Mouse (Mus musculus): ENCODE results near the gene Defb46. TPM values are rescaled to one million over a fixed set of nuclear protein-coding genes. Genes with fewer than 3 reads are reported as not detected.

The Defb46 gene
- polyA plus RNA-seq (2015; fragmentation: Nextera tagmentation; extraction: Ambion mirVana), result not detected in 2 replicates

DNA sequence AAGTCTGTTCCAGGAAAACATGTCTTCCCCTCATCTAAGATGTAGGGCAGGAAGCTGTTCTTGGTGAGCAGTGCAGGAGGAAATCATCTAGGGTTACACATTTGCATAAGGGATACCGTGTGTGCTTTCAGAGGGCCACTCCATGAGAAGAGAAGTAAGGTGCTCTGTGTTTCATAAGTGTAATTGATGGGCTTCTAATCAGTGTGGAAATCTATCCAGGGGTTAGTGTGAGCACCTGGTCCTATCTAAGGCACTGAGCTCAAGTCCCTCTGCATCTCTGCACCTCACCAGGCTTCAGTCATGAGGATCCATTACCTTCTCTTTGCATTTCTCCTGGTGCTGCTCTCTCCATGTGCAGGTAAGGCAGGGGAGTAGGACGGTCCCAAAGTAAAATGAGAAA is at the start of gene Defb46:
Gene Defb46 (plus strand): TSS at position 301 of the 400 bp plus-strand sequence.
- no peaks in the 10 kb centered on the region for H3K36me3 ChIP-seq (ENCODE audit: insufficient read depth, low read length)
- H3K9ac ChIP-seq (ENCODE audit: low read depth, low read length), result no peak within 1 kb of the TSS
- no peaks in the 10 kb centered on the region for H3K27me3 ChIP-seq (ENCODE audit: insufficient read depth, low read length)
- ATAC-seq (replicated peaks; ENCODE audit: low FRiP score, low read depth) (no peak), DNase-seq (ENCODE audit: low spot score) (no peak)
- no peak within 1 kb of the TSS for H3K4me2 ChIP-seq (ENCODE audit: low read length)
- H3K27ac ChIP-seq, result no peak within 1 kb of the TSS
- no peak for TF ChIP-seq CTCF (IDR thresholded peaks at IDR 0.05; ENCODE audit: low read depth)
- H3K4me3 ChIP-seq (replicated peaks; ENCODE audit: low read depth, low read length), result no peak within 1 kb of the TSS
- no peaks in the 10 kb centered on the region for H3K4me1 ChIP-seq (replicated peaks; ENCODE audit: insufficient read depth, low read length)
- no peaks in the 10 kb centered on the region for H3K9me3 ChIP-seq (replicated peaks; ENCODE audit: low read length)
- 58% methylated on average over 2 of the region's 2 CpGs for WGBS

DNA sequence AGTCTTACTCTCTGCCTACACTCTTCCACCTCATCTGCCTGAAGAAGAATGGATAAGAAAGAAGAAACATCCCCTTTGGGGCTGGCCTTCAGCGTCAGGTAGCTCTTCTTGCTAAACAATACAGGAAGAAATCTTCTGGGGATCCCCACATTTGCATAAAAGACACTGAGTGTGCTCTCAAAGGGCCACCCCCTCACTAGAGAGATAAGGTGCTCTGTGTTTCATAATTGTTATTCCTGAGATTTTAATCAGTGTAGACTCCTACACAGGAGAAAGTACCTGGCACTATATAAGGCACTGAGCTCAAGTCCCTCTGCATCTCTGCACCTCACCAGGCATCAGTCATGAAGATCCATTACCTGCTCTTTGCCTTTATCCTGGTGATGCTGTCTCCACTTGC is 14.6 kb upstream of the Defb46 start, which contains the start of gene Defb6:
Gene Defb6 (plus strand): TSS at position 318 of the 400 bp plus-strand sequence.
- Histone ChIP-seq H3K36me3 (ENCODE audit: insufficient read depth, low read length) (no peaks in the 10 kb centered on the region), H3K4me1 (replicated peaks; ENCODE audit: insufficient read depth, low read length) (no peaks in the 10 kb centered on the region), H3K27me3 (ENCODE audit: insufficient read depth, low read length) (no peaks in the 10 kb centered on the region), H3K4me3 (replicated peaks; ENCODE audit: low read depth, low read length) (no peak within 1 kb of the TSS), H3K4me2 (ENCODE audit: low read length) (no peak within 1 kb of the TSS), H3K9ac (ENCODE audit: low read depth, low read length) (no peak within 1 kb of the TSS), H3K9me3 (replicated peaks; ENCODE audit: low read length) (no peaks in the 10 kb centered on the region), H3K27ac (no peak within 1 kb of the TSS)
- no peak for TF ChIP-seq CTCF (IDR thresholded peaks at IDR 0.05; ENCODE audit: low read depth)
- 56% methylated on average over 1 of the region's 1 CpGs for WGBS
- ATAC-seq (replicated peaks; ENCODE audit: low FRiP score, low read depth), result no peak
- no peak for DNase-seq (ENCODE audit: low spot score)

DNA sequence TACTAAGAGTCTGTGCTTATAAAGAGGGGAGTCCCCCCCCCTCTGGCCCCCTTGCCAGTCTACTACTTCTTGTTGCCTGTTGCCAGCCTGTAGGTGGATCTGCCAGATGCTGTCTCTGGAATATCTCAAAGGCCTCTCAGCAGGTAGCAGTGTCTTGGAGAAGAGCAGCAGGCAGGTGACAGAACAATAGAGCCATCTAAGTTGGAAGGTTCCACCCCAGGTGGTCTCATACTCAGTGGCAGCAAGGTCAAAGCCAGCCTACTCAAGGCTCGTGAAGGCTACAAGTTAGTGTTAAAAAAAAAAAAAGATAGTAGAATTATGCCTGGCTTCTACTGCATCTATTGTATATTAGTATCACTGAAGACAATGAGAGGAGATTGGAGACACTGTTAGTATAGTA is 1.6 kb upstream of the Defb46 start:
- H3K9ac ChIP-seq (ENCODE audit: low read depth, low read length), result no peak overlapping the region
- no peak overlapping the region for H3K4me3 ChIP-seq (replicated peaks; ENCODE audit: low read depth, low read length)
- no peak overlapping the region for H3K27ac ChIP-seq
- H3K4me2 ChIP-seq (ENCODE audit: low read length), result no peak overlapping the region
- no peaks in the 10 kb centered on the region for H3K4me1 ChIP-seq (replicated peaks; ENCODE audit: insufficient read depth, low read length)
- no peaks in the 10 kb centered on the region for H3K27me3 ChIP-seq (ENCODE audit: insufficient read depth, low read length)
- ATAC-seq (replicated peaks; ENCODE audit: low FRiP score, low read depth) (no peak), DNase-seq (ENCODE audit: low spot score) (no peak)
- H3K9me3 ChIP-seq (replicated peaks; ENCODE audit: low read length), result no peaks in the 10 kb centered on the region
- no peak for TF ChIP-seq CTCF (IDR thresholded peaks at IDR 0.05; ENCODE audit: low read depth)
- 71% methylated on average over 1 of the region's 1 CpGs for WGBS
- no peaks in the 10 kb centered on the region for H3K36me3 ChIP-seq (ENCODE audit: insufficient read depth, low read length)

DNA sequence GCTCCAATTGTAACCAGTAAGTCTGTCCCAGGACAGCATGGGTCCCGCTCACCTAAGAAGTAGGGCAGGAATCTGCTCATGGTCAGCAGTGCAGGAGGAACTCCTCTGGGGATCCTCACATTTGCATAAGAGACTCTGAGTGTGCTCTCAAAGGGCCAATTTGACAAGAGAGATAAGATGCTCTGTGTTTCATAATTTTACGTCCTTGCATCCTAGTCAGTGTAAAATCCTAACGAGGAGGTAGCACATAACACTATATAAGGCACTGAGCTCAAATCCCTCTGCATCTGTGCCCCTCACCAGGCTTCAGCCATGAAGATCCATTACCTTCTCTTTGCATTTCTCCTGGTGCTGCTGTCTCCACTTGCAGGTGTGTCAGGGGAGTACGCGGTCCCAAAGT is 7.6 kb downstream of the Defb46 start, which contains the start of gene Defb5:
Gene Defb5 (plus strand): TSS at position 301 of the 400 bp plus-strand sequence.
- no peaks in the 10 kb centered on the region for H3K27me3 ChIP-seq (ENCODE audit: insufficient read depth, low read length)
- no peak within 1 kb of the TSS for H3K4me2 ChIP-seq (ENCODE audit: low read length)
- H3K4me1 ChIP-seq (replicated peaks; ENCODE audit: insufficient read depth, low read length), result no peaks in the 10 kb centered on the region
- no peak within 1 kb of the TSS for H3K9ac ChIP-seq (ENCODE audit: low read depth, low read length)
- no peak for ATAC-seq (replicated peaks; ENCODE audit: low FRiP score, low read depth)
- WGBS, result 96% methylated on average over 5 of the region's 5 CpGs
- no peaks in the 10 kb centered on the region for H3K9me3 ChIP-seq (replicated peaks; ENCODE audit: low read length)
- H3K36me3 ChIP-seq (ENCODE audit: insufficient read depth, low read length), result no peaks in the 10 kb centered on the region
- H3K4me3 ChIP-seq (replicated peaks; ENCODE audit: low read depth, low read length), result no peak within 1 kb of the TSS
- no peak for TF ChIP-seq CTCF (IDR thresholded peaks at IDR 0.05; ENCODE audit: low read depth)
- no peak within 1 kb of the TSS for H3K27ac ChIP-seq
- no peak for DNase-seq (ENCODE audit: low spot score)

DNA sequence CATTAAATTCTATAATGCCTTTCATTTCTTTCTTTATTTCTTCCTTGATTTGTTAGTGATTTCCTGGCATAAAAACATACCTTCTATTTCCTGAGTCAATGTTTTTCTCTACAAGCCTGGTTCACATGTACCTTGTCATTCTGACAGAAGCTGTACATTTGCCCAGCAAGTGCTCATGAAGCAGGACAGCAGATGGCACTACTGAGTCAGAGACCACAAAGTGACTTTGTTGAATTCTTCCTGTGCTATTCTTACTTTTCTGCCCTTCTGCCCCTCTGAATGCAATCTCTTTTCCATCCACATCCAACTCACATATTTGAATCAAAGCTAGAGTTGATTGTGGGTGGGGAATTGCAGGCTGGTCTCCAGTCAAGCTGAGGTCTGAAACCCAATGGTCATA is 18.4 kb downstream of the Defb46 start:
- no peak overlapping the region for H3K4me3 ChIP-seq (replicated peaks; ENCODE audit: low read depth, low read length)
- H3K4me1 ChIP-seq (replicated peaks; ENCODE audit: insufficient read depth, low read length), result no peaks in the 10 kb centered on the region
- H3K9ac ChIP-seq (ENCODE audit: low read depth, low read length), result no peak overlapping the region
- no peak for ATAC-seq (replicated peaks; ENCODE audit: low FRiP score, low read depth)
- H3K36me3 ChIP-seq (ENCODE audit: insufficient read depth, low read length), result no peaks in the 10 kb centered on the region
- no peak overlapping the region for H3K4me2 ChIP-seq (ENCODE audit: low read length)
- TF ChIP-seq CTCF (IDR thresholded peaks at IDR 0.05; ENCODE audit: low read depth), result no peak
- no peak for DNase-seq (ENCODE audit: low spot score)
- H3K27me3 ChIP-seq (ENCODE audit: insufficient read depth, low read length), result no peaks in the 10 kb centered on the region
- H3K27ac ChIP-seq, result no peak overlapping the region
- H3K9me3 ChIP-seq (replicated peaks; ENCODE audit: low read length), result no peaks in the 10 kb centered on the region

DNA sequence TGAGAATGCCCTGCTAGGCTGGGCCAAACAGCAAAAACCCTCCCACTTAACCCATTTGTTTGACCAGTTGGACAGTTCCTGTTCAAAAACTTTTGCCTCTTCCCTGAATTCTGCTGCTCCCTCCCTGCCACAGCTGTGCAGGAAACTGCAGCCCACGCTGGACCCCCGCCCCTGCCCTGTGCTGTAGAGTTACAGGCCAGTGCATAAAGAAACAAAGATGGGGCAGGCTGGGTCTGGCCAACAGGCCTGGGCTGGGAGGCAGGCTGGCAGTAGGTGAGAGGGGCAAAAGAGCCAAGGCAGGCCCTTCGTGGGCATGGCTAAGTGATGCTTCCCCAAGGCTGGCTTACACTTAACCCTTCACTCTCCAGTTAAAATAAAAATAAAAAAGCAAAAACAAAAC is 20.0 kb downstream of the Defb46 start:
- Histone ChIP-seq H3K4me2 (ENCODE audit: low read length) (no peak overlapping the region), H3K9ac (ENCODE audit: low read depth, low read length) (no peak overlapping the region), H3K27ac (no peak overlapping the region), H3K4me1 (replicated peaks; ENCODE audit: insufficient read depth, low read length) (no peaks in the 10 kb centered on the region), H3K27me3 (ENCODE audit: insufficient read depth, low read length) (no peaks in the 10 kb centered on the region), H3K9me3 (replicated peaks; ENCODE audit: low read length) (no peaks in the 10 kb centered on the region), H3K4me3 (replicated peaks; ENCODE audit: low read depth, low read length) (no peak overlapping the region), H3K36me3 (ENCODE audit: insufficient read depth, low read length) (no peaks in the 10 kb centered on the region)
- peak; percentile 82 for ATAC-seq (replicated peaks; ENCODE audit: low FRiP score, low read depth)
- DNase-seq (ENCODE audit: low spot score), result peak; percentile 34
- no peak for TF ChIP-seq CTCF (IDR thresholded peaks at IDR 0.05; ENCODE audit: low read depth)
- WGBS, result 23% methylated on average over 3 of the region's 3 CpGs

Other genes with a start within 250 kb of the Defb46 start
- gene Defb37, start 248.9 kb upstream of the Defb46 start, polyA plus RNA-seq (2015; fragmentation: Nextera tagmentation; extraction: Ambion mirVana), result not detected in 2 replicates
- not detected in 2 replicates for gene Defb38, start 213.3 kb upstream of the Defb46 start, polyA plus RNA-seq (2015; fragmentation: Nextera tagmentation; extraction: Ambion mirVana)
- not detected in 2 replicates for gene Defb39, start 175.1 kb upstream of the Defb46 start, polyA plus RNA-seq (2015; fragmentation: Nextera tagmentation; extraction: Ambion mirVana)
- 0.16 and 0.23 TPM in 2 replicates for gene Defb12, start 125.1 kb upstream of the Defb46 start, polyA plus RNA-seq (2015; fragmentation: Nextera tagmentation; extraction: Ambion mirVana)
- not detected in 2 replicates for gene Defb34, start 116.2 kb upstream of the Defb46 start, polyA plus RNA-seq (2015; fragmentation: Nextera tagmentation; extraction: Ambion mirVana)
- 0.24 TPM in 1 of 2 replicates, not detected in the other for gene Gm45826, start 99.1 kb upstream of the Defb46 start, polyA plus RNA-seq (2015; fragmentation: Nextera tagmentation; extraction: Ambion mirVana)
- not detected in 2 replicates for gene Defb14, start 45.6 kb upstream of the Defb46 start, polyA plus RNA-seq (2015; fragmentation: Nextera tagmentation; extraction: Ambion mirVana)
- gene Defb4, start 41.2 kb upstream of the Defb46 start, polyA plus RNA-seq (2015; fragmentation: Nextera tagmentation; extraction: Ambion mirVana), result not detected in 2 replicates
- not detected in 2 replicates for gene Defb6, start 14.4 kb upstream of the Defb46 start, polyA plus RNA-seq (2015; fragmentation: Nextera tagmentation; extraction: Ambion mirVana)
- gene Defb5, start 7.7 kb downstream of the Defb46 start, polyA plus RNA-seq (2015; fragmentation: Nextera tagmentation; extraction: Ambion mirVana), result not detected in 2 replicates
- not detected in 2 replicates for gene Defb3, start 53.4 kb downstream of the Defb46 start, polyA plus RNA-seq (2015; fragmentation: Nextera tagmentation; extraction: Ambion mirVana)
- gene Defb8, start 207.7 kb downstream of the Defb46 start, polyA plus RNA-seq (2015; fragmentation: Nextera tagmentation; extraction: Ambion mirVana), result not detected in 2 replicates

Data from kidney, postnatal 0 days (tissue).